Mouse (Mus musculus) mesoderm, embryonic 11.5 days (tissue): ENCODE data around the gene Fhad1.

Source experiments
- DNase-seq: peaks from one replicate; pipeline ENCODE4 v3.0.0-alpha.2; 2012; ENCODE audit warnings: low read depth, low spot score

Fhad1 gene

DNA sequence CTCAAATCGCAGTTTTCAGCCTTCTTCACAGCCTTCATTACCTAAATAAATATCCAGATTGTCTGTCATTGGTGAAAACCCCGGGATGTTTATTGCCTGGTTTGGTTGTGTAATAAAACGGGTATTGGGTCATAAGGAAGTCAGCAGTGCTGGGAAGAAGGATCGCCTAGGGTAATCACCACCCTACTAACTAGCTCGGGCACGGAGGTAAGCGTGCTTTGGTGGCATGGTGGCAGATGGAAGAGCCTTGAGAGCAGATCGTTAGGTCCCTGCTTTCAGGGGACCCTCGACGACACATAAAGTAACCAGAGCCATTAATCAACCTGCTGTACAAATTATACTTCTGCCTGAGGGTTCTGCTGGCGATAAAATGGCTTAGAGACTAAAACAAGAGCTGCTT is 36.3 kb downstream of the Fhad1 start:
- no peak for DNase-seq

DNA sequence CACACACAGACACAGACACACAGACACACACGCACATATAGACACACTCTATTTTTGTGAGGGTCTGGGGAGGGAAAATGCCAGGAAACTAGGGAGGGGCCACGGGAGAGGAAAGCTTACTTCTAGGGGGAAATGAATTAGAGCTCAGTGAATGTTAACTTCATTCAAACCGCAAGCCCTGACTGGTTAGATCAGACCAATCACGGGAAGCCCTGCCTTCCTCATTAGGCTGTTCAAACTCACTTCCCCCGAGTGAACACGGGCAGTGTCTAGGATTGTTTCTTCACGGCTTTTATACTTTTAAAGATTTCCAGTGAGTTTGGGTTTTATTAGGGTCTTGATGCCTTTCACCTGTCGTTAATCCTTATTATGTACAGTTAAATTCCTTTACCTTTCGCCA is 37.5 kb downstream of the Fhad1 start:
- DNase-seq, result no peak

DNA sequence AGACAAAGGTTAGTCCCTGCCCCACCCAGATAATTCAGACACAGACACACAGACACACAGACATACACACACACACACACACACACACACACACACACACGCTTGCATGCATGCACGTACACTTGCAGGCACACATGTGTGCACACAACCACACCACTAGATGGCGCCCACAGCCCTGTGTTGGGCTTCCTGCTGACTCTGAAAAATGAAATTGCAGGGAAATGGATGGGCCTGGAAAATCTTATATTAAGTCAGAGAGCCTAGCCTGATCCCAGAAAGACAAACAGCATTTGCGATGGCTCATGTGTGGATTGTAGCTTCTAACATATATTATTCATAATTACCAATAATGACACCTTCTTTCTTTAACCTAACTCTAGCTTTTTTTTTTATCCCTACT is 38.7 kb downstream of the Fhad1 start:
- peak; percentile 58 for DNase-seq

GRCm38 (mm10) chr4:141964575-141964974 is 50.3 kb downstream of the Fhad1 start:
- DNase-seq, result peak; percentile 56

DNA sequence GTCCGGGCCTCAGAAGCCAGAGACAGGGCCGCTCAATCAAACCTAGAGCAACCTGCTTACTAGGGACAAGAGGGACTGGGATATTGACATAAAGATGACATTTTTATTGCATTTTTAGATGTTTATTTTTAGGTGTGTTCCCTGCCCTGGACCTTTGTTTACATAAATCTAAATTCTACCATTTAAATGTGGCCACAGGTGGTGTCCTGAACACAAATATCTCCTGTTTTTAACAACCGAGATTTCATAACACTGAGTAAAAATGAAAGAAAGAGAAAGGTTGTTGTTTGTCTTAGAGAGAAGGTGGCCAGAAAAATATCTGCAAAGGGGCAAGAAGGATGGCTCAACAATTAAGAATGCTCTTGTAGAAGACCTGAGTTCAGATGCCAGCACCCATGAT is 51.0 kb downstream of the Fhad1 start:
- DNase-seq, result no peak

GRCm38 (mm10) chr4:141962811-141963685 is 51.8 kb downstream of the Fhad1 start:
- DNase-seq, result peak; percentile 74

- no peak for DNase-seq
Observed at GRCm38 (mm10) chr4:141960037-141960436, 54.8 kb downstream of the Fhad1 start.

DNA sequence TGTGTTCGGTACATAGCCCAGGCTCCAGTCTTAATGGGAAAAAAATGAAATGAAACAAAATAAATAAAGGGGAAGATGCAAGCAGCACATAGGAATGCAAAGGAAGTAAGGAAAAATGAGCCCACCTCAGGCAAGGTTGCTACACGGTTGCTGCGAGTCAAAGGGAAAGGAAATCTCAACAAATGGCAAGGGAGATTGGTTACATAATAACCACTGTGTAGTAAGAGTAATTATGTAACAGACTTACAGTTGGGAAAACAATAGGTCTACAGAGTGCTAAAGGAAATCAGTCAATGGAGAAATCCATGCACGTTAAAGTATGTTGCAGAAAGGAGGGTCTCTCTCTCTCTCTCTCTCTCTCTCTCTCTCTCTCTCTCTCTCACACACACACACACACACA is 55.3 kb downstream of the Fhad1 start:
- DNase-seq, result no peak

DNA sequence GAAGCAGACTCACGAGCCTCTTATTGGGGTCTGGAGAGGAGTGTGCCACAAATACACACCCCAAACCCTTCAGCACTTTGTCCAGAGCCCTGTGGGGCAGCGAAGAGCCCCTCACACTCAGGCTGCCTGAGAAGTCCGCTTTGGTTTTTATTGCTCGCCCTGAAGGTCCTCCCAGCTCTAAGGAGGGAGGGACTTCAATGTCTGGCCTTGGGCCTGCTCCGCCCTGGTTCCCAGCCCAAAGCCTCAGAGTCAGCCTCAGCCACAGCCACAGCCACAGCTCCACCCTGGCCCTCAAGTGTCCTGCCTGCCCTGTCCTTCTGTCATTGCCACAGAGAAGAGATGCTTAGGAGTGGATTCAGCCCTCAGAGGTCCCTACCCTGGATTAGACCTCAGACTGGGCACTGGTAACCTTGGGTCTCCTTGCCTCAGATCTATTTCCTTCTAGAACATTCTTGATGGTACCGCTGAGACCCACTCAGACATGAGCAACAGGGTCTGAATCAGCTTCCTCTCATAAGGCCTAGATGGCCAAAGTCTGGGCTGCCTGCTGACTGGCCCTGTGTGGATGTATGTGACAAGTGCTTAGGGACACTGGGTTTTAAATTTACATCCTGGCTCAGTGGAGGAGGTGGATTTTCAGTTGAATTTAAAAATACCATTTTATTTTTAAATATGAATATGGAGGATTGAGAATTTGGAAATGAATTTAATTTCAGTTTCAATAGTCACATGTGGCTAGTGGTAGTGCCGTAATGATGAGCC is 56.1 kb downstream of the Fhad1 start:
- no peak for DNase-seq

- peak; percentile 85 for DNase-seq
Observed at GRCm38 (mm10) chr4:141958188-141958587, 56.7 kb downstream of the Fhad1 start.

GRCm38 (mm10) chr4:141957740-141958139 is 57.1 kb downstream of the Fhad1 start:
- DNase-seq, result no peak

GRCm38 (mm10) chr4:141956931-141957330 is 58.0 kb downstream of the Fhad1 start:
- no peak for DNase-seq

DNA sequence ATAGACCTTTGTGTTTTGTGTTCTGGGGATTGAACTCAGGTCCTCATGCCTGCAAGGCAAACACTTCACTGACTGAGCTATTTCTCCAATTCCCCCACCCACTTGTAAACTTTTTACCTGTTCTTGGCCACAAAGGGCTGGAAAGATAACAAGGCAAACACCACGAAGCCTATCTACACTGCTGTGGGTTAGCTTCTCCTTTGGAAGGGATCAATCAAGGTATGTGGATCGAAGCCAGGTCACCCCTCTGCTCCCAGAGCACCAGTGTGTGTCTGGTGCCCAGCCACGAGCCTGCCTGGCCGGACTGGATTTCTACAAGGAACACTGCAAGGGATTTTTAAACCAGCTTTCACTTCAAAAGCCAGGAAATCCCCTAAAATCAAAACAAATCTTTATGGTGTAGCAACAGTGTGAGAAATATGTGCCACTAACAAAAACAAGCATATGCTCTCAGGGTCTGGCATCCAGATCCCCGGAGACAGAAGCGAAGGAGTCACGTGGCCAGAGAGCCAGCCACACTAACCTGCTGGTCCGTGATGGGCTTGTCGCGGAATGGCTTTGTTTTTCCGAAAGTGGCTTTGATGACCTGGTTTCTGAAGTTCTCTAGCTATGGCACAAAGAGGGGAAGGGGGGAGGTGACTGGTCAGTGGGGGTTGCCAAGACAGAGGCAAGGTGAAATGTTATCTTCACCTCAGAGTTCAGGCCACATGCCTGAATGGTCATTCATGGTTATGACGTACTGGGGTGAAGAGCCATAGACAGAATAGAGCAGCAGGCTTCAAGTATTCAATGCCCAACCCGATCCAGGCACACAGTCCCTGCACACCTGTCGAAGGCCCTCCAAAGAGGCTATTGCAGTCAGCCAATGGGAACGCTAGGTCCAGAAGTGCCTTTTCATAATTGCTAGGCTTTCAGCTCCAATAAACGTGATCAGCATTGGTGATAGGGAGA is 59.8 kb downstream of the Fhad1 start:
- DNase-seq, result no peak

GRCm38 (mm10) chr4:141953859-141954258 is 61.0 kb downstream of the Fhad1 start:
- no peak for DNase-seq

DNA sequence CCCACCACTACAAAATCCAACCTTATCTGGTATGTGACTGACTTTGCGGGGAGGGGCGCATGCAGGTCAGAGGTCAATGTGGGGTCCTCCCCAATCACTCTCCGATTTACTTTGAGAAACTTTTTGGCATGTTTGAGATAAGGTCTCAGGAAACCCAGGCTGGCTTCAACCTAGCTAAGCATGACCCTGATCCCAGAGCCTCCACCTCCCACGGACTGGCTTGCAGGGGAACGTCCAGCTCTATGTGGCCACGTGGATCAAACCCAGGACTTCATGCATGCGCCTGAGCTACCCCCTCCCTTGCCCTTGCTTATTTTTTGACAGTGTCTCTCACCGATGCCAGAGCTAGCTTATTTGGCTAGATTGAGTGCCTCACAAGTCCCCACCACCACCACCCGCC is 61.6 kb downstream of the Fhad1 start:
- no peak for DNase-seq

- DNase-seq, result no peak
Observed at GRCm38 (mm10) chr4:141952824-141953223, 62.1 kb downstream of the Fhad1 start.

GRCm38 (mm10) chr4:141952114-141952513 is 62.8 kb downstream of the Fhad1 start:
- no peak for DNase-seq

DNA sequence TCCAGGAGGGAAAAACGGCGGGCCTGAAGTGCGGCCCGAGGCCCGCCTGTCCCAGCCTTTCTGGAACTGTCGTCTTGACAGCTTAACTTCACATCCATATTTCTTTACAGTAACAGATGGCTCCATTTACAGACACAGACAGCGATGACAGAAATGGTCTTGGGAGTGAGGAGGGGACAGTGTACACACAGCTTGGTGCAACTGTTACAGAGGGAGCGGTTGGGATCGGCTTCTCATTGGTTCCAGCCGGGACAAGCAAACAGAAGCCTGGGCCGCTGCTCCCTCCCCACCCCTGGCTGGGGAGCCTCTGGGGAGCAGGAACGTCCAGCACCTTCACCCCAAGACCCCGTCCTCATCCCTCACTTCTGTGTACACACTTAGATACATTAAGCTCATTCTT is 65.4 kb downstream of the Fhad1 start:
- no peak for DNase-seq

DNA sequence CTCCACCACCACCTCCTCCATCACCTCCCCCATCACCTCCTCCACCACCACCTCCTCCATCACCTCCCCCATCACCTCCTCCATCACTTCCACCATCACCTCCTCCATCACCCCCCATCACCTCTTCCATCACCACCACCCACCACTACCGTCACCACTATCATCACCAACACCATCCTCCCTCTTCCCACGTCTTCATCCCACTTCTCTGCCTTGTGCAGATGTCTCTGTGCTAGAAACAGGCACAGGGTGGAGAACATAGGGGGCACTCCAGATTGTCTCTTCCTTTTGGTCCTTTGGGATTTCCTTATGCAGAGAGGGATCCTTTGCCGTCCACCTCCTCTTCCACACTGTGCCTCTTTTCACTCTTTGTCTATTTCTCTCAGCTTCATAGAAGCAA is 66.1 kb downstream of the Fhad1 start:
- no peak for DNase-seq

GRCm38 (mm10) chr4:141942403-141942802 is 72.5 kb downstream of the Fhad1 start:
- no peak for DNase-seq

- DNase-seq, result no peak
Observed at GRCm38 (mm10) chr4:141941289-141941688, 73.6 kb downstream of the Fhad1 start.

DNA sequence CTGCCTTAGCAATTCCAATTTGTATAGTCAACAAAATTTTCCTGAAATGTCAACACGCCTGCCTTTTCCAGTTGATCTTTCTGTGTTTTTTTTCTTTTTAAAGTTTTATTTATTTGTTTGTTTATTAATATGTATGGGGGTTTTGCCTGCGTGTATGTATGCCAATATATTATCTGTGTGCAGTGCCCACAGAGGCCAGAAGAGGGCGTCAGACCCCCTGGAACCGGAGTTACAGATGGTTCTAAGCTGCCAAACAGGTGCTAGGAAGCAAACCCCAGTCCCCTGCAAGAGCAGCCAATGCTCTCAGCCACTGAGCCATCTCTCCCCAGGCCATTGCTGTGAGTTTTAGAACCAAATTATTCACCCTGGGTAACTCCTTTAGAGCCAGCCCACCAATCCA is 76.3 kb downstream of the Fhad1 start:
- no peak for DNase-seq
